Mouse (Mus musculus) hindbrain, embryonic 14.5 days (tissue): ENCODE measurements around the gene Rims1. TPM values are rescaled to one million over a fixed set of nuclear protein-coding genes. Genes with fewer than 3 reads are reported as not detected.

ENCODE experiments used
- ATAC-seq: fragments of 200-750 bp; cut with Nextera tagmentation; 2 replicates; pipeline ENCODE4 v1.8.0; 2017; ENCODE audit warnings: moderate number of reproducible peaks, mild to moderate bottlenecking, moderate TSS enrichment, moderate library complexity; ENCODE audit not compliant: low FRiP score
- DNase-seq: peaks from one replicate; pipeline ENCODE4 v3.0.0-alpha.2; 2015; ENCODE audit warnings: low spot score
- H3K27ac ChIP-seq: fragments of 300-500 bp; sonication (generic); 2 replicates; pipeline ENCODE4 v1.5.1; 2014; ENCODE audit warnings: mild to moderate bottlenecking, moderate library complexity
- H3K27me3 ChIP-seq: fragments of 300-500 bp; sonication (generic); 2 replicates; pipeline ENCODE4 v1.6.1; 2014; ENCODE audit warnings: mild to moderate bottlenecking, low read length, mixed read lengths; ENCODE audit not compliant: control insufficient read depth, insufficient read depth
- H3K36me3 ChIP-seq: fragments of 300-500 bp; sonication (generic); replicated peaks from 2 replicates; pipeline ENCODE4 v1.6.1; 2014; ENCODE audit not compliant: control insufficient read depth, insufficient read depth
- H3K4me1 ChIP-seq: fragments of 300-500 bp; sonication (generic); replicated peaks from 2 replicates; pipeline ENCODE4 v1.6.1; 2014; ENCODE audit warnings: antibody characterized with exemption, low read length, mixed read lengths; ENCODE audit not compliant: control insufficient read depth, insufficient read depth
- H3K4me2 ChIP-seq: fragments of 300-500 bp; sonication (generic); replicated peaks from 2 replicates; pipeline ENCODE4 v1.6.1; 2014; ENCODE audit warnings: mild to moderate bottlenecking, moderate library complexity
- H3K4me3 ChIP-seq: fragments of 300-500 bp; sonication (generic); replicated peaks from 2 replicates; pipeline ENCODE4 v1.5.1; 2014; ENCODE audit warnings: mild to moderate bottlenecking, low read length
- H3K9ac ChIP-seq: fragments of 300-500 bp; sonication (generic); 2 replicates; pipeline ENCODE4 v1.6.1; 2014
- H3K9me3 ChIP-seq: fragments of 300-500 bp; sonication (generic); 2 replicates; pipeline ENCODE4 v1.6.1; 2016; ENCODE audit warnings: low read length; ENCODE audit not compliant: control insufficient read depth
- WGBS: fragments of 180-500 bp; shearing (Covaris S2); extraction: QIAGEN DNeasy Blood & Tissue Kit; methylation state at CpG from one replicate; pipeline ENCODE4 v1.1.7; 2014; 5-methylcytosine and 5-hydroxymethylcytosine counted together
- polyA plus RNA-seq: library from polyadenylated mRNA; unstranded; fragments of >200 nt; fragmentation: Nextera tagmentation; extraction: Ambion mirVana; gene quantifications from 2 replicates; pipeline ENCODE4 v1.2.1, GENCODE M21; 2014

The Rims1 gene
- polyA plus RNA-seq, 1 experiment from 2014 or later, result 24.5 TPM

DNA sequence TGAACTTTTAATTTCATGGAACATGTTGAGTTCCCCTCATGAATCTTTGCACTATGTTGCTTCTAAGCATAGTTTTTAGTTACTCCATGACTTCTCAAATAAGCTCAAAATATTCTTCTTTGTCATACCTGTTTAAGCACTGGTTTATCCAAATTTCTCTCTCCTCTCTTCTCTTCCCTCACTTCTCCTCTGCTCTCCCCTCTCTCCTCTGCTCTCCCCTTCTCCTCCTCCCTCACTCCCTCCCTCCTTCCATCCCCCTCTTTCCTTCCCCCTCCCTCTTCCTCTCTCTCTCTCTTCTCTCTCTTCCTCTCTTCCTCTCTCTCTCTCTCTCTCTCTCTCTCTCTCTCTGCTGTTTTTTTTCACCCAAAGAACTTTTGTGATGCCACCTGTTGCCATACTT, 84.1 kb downstream of the Rims1 start:
- Histone ChIP-seq H3K4me2 (no peak overlapping the region), H3K36me3 (no peaks in the 10 kb centered on the region), H3K27me3 (no peaks in the 10 kb centered on the region), H3K9me3 (no peaks in the 10 kb centered on the region), H3K4me1 (no peaks in the 10 kb centered on the region), H3K27ac (no peak overlapping the region), H3K9ac (no peak overlapping the region), H3K4me3 (no peak overlapping the region)
- ATAC-seq (no peak), DNase-seq (no peak)

DNA sequence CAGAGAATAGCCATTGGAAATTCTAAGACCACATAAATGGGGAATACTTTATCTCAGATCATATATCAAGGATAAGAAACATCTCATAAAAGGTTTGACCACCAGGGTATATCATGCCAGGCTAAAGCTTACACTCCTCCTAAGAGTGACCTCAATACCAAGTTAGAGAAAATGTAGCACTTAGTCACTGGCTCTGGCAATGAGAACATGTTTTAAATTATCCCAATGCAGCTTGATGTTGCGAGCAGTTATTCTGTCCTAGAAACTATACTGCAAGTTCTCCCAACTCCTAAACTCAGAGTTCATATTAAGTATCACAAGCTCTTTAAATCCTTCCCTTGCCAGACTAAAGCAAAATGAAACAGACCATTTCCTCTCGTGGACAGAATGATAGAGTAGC, 85.1 kb downstream of the Rims1 start:
- Histone ChIP-seq H3K27me3 (no peaks in the 10 kb centered on the region), H3K9ac (no peak overlapping the region), H3K4me1 (no peaks in the 10 kb centered on the region), H3K4me3 (no peak overlapping the region), H3K36me3 (no peaks in the 10 kb centered on the region), H3K9me3 (no peaks in the 10 kb centered on the region), H3K27ac (no peak overlapping the region), H3K4me2 (no peak overlapping the region)
- ATAC-seq, result no peak
- 81% methylated on average over 2 of the region's 2 CpGs for WGBS
- DNase-seq, result no peak

DNA sequence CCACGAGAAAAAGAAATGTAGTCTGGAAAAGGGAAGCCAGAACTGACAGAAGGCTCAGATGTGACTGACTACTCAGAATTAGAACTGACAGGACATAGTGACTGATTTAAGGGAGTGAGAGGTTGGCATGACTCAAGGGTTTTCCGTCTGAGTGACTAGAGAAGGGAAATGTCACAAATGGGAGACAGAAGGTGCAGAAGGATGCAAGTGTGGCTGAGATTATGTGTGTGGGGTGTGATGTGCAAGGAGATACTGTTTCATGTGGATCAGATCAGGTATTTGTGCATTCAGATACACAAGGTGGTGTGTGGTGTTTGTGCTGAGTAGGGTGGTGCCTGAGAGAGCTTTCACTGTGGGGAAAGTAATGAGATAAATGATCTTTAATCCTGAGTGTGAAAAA, 96.3 kb downstream of the Rims1 start:
- 74% methylated on average over 2 of the region's 2 CpGs for WGBS
- DNase-seq (no peak), ATAC-seq (no peak)
- Histone ChIP-seq H3K36me3 (no peaks in the 10 kb centered on the region), H3K4me3 (no peak overlapping the region), H3K4me1 (no peaks in the 10 kb centered on the region), H3K27me3 (no peaks in the 10 kb centered on the region), H3K4me2 (no peak overlapping the region), H3K9ac (no peak overlapping the region), H3K27ac (no peak overlapping the region), H3K9me3 (no peaks in the 10 kb centered on the region)

DNA sequence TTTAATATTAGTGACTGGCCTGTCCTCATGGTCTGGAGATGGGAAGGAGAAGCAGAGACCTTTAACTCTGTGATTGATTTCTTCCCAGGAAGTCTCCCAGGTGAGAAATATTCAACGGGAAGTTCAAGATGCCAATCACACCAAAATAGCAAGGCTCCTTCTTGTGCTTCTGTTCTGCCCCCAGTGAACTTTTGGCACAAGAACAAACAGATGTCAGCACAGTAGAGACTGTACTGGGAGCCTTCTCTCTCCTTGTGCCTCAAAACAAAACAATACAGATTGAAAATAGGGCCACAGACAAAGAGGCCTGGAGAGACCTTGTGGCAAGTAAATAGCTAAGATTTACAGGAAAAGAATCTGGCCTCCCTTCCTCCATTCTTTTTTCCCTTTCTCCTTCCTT, 110.7 kb downstream of the Rims1 start:
- Histone ChIP-seq H3K27ac (no peak overlapping the region), H3K27me3 (no peaks in the 10 kb centered on the region), H3K4me1 (no peaks in the 10 kb centered on the region; the same call in 1 of the 2 replicates), H3K4me3 (no peak overlapping the region), H3K4me2 (no peak overlapping the region), H3K36me3 (no peaks in the 10 kb centered on the region), H3K9ac (no peak overlapping the region), H3K9me3 (no peaks in the 10 kb centered on the region)
- 55% methylated on average over 1 of the region's 1 CpGs for WGBS
- no peak for ATAC-seq
- DNase-seq, result no peak

DNA sequence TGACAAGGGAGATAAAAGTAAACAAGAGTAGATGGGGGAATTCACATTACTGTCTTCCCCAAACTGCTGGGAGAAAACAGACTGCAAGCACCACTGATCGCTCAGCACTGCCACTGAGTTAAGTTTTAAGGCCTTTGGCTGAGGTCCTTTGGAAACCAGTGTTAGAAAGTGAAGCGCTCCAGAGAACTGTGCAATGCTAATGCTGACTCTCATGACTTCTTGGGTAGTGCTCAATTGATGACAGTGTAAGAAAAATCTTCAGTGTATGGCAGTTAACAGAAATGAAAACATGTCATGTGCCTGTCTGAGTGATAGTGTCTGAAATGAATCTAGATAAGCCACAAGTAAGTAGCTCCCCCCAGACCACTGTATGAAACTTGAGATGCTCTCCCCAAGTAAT, 111.3 kb downstream of the Rims1 start:
- Histone ChIP-seq H3K4me3 (no peak overlapping the region), H3K27me3 (no peaks in the 10 kb centered on the region), H3K4me1 (no peaks in the 10 kb centered on the region; the same call in 1 of the 2 replicates), H3K9ac (no peak overlapping the region), H3K36me3 (no peaks in the 10 kb centered on the region), H3K27ac (no peak overlapping the region), H3K9me3 (no peaks in the 10 kb centered on the region), H3K4me2 (no peak overlapping the region)
- no peak for ATAC-seq
- DNase-seq, result no peak
- 91% methylated on average over 2 of the region's 2 CpGs for WGBS

DNA sequence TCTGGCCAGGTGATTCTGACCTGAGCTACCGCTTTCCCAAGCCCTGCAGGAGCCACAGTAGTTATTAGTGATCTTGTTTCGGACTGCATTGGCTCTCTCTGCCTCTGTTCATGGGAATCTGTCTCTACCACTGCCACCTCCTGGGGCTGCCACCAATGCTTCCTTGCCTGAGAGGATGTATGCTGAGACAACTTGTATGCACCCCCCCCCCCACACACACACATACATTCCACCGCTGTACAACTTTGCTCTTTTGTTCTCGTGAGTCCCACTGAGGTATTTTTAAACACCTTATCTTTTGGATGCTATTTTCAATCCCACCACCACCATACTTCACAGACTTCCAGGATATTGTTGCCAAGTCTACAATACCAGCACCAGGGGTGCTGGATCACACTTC, 122.3 kb downstream of the Rims1 start:
- no peak overlapping the region for H3K4me3 ChIP-seq
- WGBS, result 82% methylated on average over 4 of the region's 4 CpGs
- H3K36me3 ChIP-seq, result no peaks in the 10 kb centered on the region

DNA sequence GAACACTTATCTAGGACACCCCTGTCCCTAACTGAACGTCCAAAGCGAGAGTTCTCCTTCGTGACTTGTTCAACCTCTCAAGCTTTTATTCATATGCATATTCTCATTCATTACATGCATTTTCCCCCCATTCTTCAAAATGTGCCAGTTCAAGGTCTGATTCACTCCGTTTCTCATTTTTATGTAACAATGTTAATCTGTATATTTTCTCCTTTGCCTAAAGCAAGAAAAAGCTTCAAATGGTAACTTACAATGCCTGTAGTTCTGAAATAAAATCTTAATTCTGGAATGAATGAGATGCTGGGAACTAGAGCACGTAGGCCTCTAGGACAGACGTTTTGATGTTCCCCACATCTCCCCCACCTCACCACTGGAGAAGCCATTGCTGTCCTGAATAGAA, 141.6 kb downstream of the Rims1 start:
- Histone ChIP-seq H3K27ac (no peak overlapping the region), H3K4me1 (no peaks in the 10 kb centered on the region), H3K36me3 (no peaks in the 10 kb centered on the region), H3K9ac (no peak overlapping the region), H3K27me3 (no peaks in the 10 kb centered on the region), H3K4me2 (no peak overlapping the region), H3K9me3 (no peaks in the 10 kb centered on the region), H3K4me3 (no peak overlapping the region)
- DNase-seq, result no peak
- no peak for ATAC-seq
- 77% methylated on average over 6 of the region's 6 CpGs for WGBS

More for the DNA sequence above, 122.3 kb downstream of the Rims1 start:
- no peak for ATAC-seq
- H3K4me2 ChIP-seq, result no peak overlapping the region
- H3K9ac ChIP-seq, result no peak overlapping the region
- DNase-seq, result no peak
- no peaks in the 10 kb centered on the region for H3K27me3 ChIP-seq
- no peaks in the 10 kb centered on the region for H3K4me1 ChIP-seq
- H3K9me3 ChIP-seq, result no peaks in the 10 kb centered on the region
- H3K27ac ChIP-seq, result no peak overlapping the region

DNA sequence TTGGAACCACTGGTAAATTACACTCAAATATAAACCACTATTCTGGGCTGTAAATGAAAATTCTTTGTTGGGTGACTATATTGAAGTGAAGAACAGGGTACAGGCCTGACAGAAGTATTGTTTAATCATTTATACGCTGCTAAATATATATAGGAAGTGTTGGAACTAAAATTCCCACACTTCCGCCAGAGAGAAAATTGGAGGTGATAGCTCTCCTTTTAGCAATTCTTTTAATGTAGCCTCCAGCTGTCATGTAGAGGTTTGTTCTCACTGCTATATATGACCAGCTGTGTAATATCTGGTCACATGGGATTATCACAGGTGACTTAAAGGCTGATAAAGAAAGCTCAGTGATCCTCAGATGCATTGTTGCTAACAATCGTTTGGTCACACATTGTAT, 144.0 kb downstream of the Rims1 start:
- H3K27me3 ChIP-seq, result no peaks in the 10 kb centered on the region
- no peak overlapping the region for H3K27ac ChIP-seq
- 92% methylated on average over 3 of the region's 3 CpGs for WGBS

DNA sequence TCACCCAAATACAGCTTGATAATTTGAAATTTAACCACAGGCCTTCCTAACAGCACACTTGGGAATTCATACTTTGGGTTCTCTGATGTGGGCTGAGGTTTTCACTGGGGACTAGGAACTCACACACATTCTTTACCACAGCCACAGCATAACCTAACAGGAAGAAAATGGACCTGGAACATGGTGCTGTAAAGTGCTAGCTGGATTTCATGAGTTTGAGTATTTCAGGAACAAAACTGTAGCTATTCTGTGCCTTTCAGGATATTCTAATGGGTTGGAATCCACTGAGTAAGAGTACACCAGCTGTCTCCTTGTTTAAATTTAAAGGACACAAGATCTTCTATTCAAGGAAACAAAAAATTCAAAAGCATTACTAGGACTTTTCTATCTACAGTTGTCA, 149.8 kb downstream of the Rims1 start:
- H3K4me2 ChIP-seq, result no peak overlapping the region
- ATAC-seq (no peak), DNase-seq (no peak)
- H3K9ac ChIP-seq, result no peak overlapping the region
- no peak overlapping the region for H3K27ac ChIP-seq
- H3K9me3 ChIP-seq, result no peaks in the 10 kb centered on the region
- no peak overlapping the region for H3K4me3 ChIP-seq
- no peaks in the 10 kb centered on the region for H3K4me1 ChIP-seq
- no peaks in the 10 kb centered on the region for H3K36me3 ChIP-seq
- H3K27me3 ChIP-seq, result no peaks in the 10 kb centered on the region

More for the DNA sequence above, 144.0 kb downstream of the Rims1 start:
- ATAC-seq, result no peak
- Histone ChIP-seq H3K4me1 (no peaks in the 10 kb centered on the region), H3K4me2 (no peak overlapping the region), H3K4me3 (no peak overlapping the region), H3K36me3 (no peaks in the 10 kb centered on the region), H3K9me3 (no peaks in the 10 kb centered on the region), H3K9ac (no peak overlapping the region)
- DNase-seq, result no peak

DNA sequence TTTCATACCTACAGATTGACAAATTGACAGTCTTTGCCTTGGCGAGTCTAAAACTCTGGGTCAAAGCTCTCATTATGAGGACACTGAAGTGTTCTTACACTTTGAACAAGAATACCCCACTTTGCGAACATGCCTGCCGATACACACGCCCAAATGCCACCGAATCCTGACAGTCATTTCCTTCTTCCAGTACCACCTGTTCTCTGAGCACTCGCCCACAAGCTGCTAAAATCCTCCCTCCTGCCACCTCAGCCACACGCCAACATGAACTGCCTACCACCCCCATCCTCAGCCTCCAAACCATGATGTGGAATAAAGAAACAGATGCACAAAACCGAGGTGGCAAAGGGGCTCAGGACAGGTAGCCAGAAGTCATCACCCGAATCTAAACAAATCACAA, 150.9 kb downstream of the Rims1 start:
- ATAC-seq, result no peak
- WGBS, result 89% methylated on average over 9 of the region's 9 CpGs

More for the DNA sequence above, 150.9 kb downstream of the Rims1 start:
- H3K36me3 ChIP-seq, result no peaks in the 10 kb centered on the region
- no peaks in the 10 kb centered on the region for H3K9me3 ChIP-seq
- H3K4me2 ChIP-seq, result no peak overlapping the region
- H3K27me3 ChIP-seq, result no peaks in the 10 kb centered on the region
- H3K27ac ChIP-seq, result no peak overlapping the region
- no peaks in the 10 kb centered on the region for H3K4me1 ChIP-seq
- DNase-seq, result no peak
- no peak overlapping the region for H3K4me3 ChIP-seq
- H3K9ac ChIP-seq, result no peak overlapping the region
